Mouse (Mus musculus): ENCODE results near the gene Slc43a1.

GRCm38 (mm10) chr2:84912722-84913121, 74.1 kb downstream of the Slc43a1 start:
- TF ChIP-seq CTCF (conservative IDR thresholded peaks at IDR 0.05; ENCODE audit: insufficient read depth, insufficient read length, low read depth, low read length): no peak
- no peak for TF ChIP-seq POLR2A (IDR thresholded peaks at IDR 0.05; ENCODE audit: low read depth, low read length)
